Mouse (Mus musculus) embryonic facial prominence, embryonic 15.5 days (tissue): ENCODE data around the gene Kitl. TPM values are rescaled to one million over a fixed set of nuclear protein-coding genes. Genes with fewer than 3 reads are reported as not detected.

Experiments
- ATAC-seq: fragments of 200-750 bp; cut with Nextera tagmentation; 2 replicates; pipeline ENCODE4 v1.8.0; 2017; ENCODE audit warnings: low read depth, moderate TSS enrichment; ENCODE audit not compliant: insufficient number of reproducible peaks, low FRiP score, low TSS enrichment
- H3K27ac ChIP-seq: fragments of 300-500 bp; sonication (generic); replicated peaks from 2 replicates; pipeline ENCODE4 v1.5.1; 2015; ENCODE audit warnings: mild to moderate bottlenecking, inconsistent platforms
- H3K27me3 ChIP-seq: fragments of 300-500 bp; sonication (generic); 2 replicates; pipeline ENCODE4 v1.6.1; 2015; ENCODE audit warnings: inconsistent platforms
- H3K36me3 ChIP-seq: fragments of 300-500 bp; sonication (generic); 2 replicates; pipeline ENCODE4 v1.6.1; 2015; ENCODE audit warnings: mild to moderate bottlenecking, inconsistent platforms
- H3K4me1 ChIP-seq: fragments of 300-500 bp; sonication (generic); 2 replicates; pipeline ENCODE4 v1.6.1; 2015; ENCODE audit warnings: inconsistent platforms
- H3K4me2 ChIP-seq: fragments of 300-500 bp; sonication (generic); replicated peaks from 2 replicates; pipeline ENCODE4 v1.6.1; 2015; ENCODE audit warnings: mild to moderate bottlenecking, inconsistent platforms
- H3K4me3 ChIP-seq: fragments of 300-500 bp; sonication (generic); replicated peaks from 2 replicates; pipeline ENCODE4 v1.5.1; 2015; ENCODE audit warnings: mild to moderate bottlenecking, inconsistent platforms
- H3K9ac ChIP-seq: fragments of 300-500 bp; sonication (generic); 2 replicates; pipeline ENCODE4 v1.6.1; 2015; ENCODE audit warnings: inconsistent platforms
- H3K9me3 ChIP-seq: fragments of 300-500 bp; sonication (generic); replicated peaks from 2 replicates; pipeline ENCODE4 v1.6.1; 2016; ENCODE audit warnings: inconsistent platforms
- WGBS: fragments of 180-500 bp; shearing (Covaris S2); methylation state at CpG from one replicate; pipeline ENCODE4 v1.1.7; 2015; 5-methylcytosine and 5-hydroxymethylcytosine counted together
- polyA plus RNA-seq: library from polyadenylated mRNA; unstranded; fragments of >200 nt; fragmentation: Nextera tagmentation; extraction: Ambion mirVana; gene quantifications from 2 replicates; pipeline ENCODE4 v1.2.1, GENCODE M21; 2015

Kitl gene
- polyA plus RNA-seq, 1 experiment from 2014 or later = 23.2 TPM

GRCm38 (mm10) chr10:100055082-100055481 is 39.7 kb downstream of the Kitl start:
- Histone ChIP-seq H3K4me3 (no peak overlapping the region), H3K9ac (no peak overlapping the region), H3K9me3 (no peaks in the 10 kb centered on the region), H3K4me2 (no peak overlapping the region), H3K27me3 (no peaks in the 10 kb centered on the region), H3K4me1 (peaks cover 14% of the 10 kb centered on the region; the same call in 1 of the 2 replicates), H3K27ac (no peak overlapping the region), H3K36me3 (no peaks in the 10 kb centered on the region)
- no peak for ATAC-seq
- WGBS = 89% methylated on average over 2 of the region's 2 CpGs

GRCm38 (mm10) chr10:100057106-100057623 is 41.7 kb downstream of the Kitl start:
- Histone ChIP-seq H3K9me3 (no peaks in the 10 kb centered on the region), H3K36me3 (no peaks in the 10 kb centered on the region), H3K9ac (no peak overlapping the region), H3K4me1 (0 out of 2 replicates have a peak, but pooled peaks cover 10% of the 10 kb centered on the region), H3K4me2 (no peak overlapping the region), H3K27ac (no peak overlapping the region), H3K4me3 (no peak overlapping the region), H3K27me3 (no peaks in the 10 kb centered on the region)
- WGBS = 48% methylated on average over 1 of the region's 1 CpGs
- no peak for ATAC-seq

- H3K9me3 ChIP-seq = no peaks in the 10 kb centered on the region
- no peaks in the 10 kb centered on the region for H3K36me3 ChIP-seq
- WGBS = 84% methylated on average over 4 of the region's 4 CpGs
- no peak overlapping the region for H3K4me2 ChIP-seq
- H3K9ac ChIP-seq = no peak overlapping the region
- no peak for ATAC-seq
- H3K27ac ChIP-seq = no peak overlapping the region
- H3K27me3 ChIP-seq = no peaks in the 10 kb centered on the region
- 0 out of 2 replicates have a peak, but pooled peaks cover 4% of the 10 kb centered on the region for H3K4me1 ChIP-seq
- H3K4me3 ChIP-seq = no peak overlapping the region
Observed at GRCm38 (mm10) chr10:100059356-100059755, 43.9 kb downstream of the Kitl start.

GRCm38 (mm10) chr10:100065529-100066301 is 50.3 kb downstream of the Kitl start:
- Histone ChIP-seq H3K27me3 (no peaks in the 10 kb centered on the region), H3K27ac (no peak overlapping the region), H3K9me3 (no peaks in the 10 kb centered on the region), H3K9ac (no peak overlapping the region), H3K4me2 (no peak overlapping the region), H3K36me3 (no peaks in the 10 kb centered on the region), H3K4me3 (no peak overlapping the region), H3K4me1 (peaks cover 5% of the 10 kb centered on the region; the same call in 1 of the 2 replicates)
- ATAC-seq = no peak
- 46% methylated on average over 12 of the region's 12 CpGs for WGBS

GRCm38 (mm10) chr10:100066374-100066773 is 50.9 kb downstream of the Kitl start:
- 59% methylated on average over 7 of the region's 7 CpGs for WGBS
- Histone ChIP-seq H3K4me3 (no peak overlapping the region), H3K4me1 (peaks cover 5% of the 10 kb centered on the region; the same call in 1 of the 2 replicates), H3K9me3 (no peaks in the 10 kb centered on the region), H3K36me3 (no peaks in the 10 kb centered on the region), H3K4me2 (no peak overlapping the region), H3K27ac (no peak overlapping the region), H3K9ac (no peak overlapping the region), H3K27me3 (no peaks in the 10 kb centered on the region)
- no peak for ATAC-seq

- no peaks in the 10 kb centered on the region for H3K9me3 ChIP-seq
Observed at GRCm38 (mm10) chr10:100072641-100073040, 57.2 kb downstream of the Kitl start.

GRCm38 (mm10) chr10:100073092-100073491 is 57.7 kb downstream of the Kitl start:
- ATAC-seq = no peak
- no peaks in the 10 kb centered on the region for H3K4me1 ChIP-seq

More at GRCm38 (mm10) chr10:100072641-100073040, 57.2 kb downstream of the Kitl start:
- Histone ChIP-seq H3K27me3 (no peaks in the 10 kb centered on the region), H3K4me2 (no peak overlapping the region), H3K4me3 (no peak overlapping the region), H3K36me3 (no peaks in the 10 kb centered on the region), H3K27ac (no peak overlapping the region), H3K9ac (no peak overlapping the region), H3K4me1 (no peaks in the 10 kb centered on the region)
- WGBS = 54% methylated on average over 1 of the region's 1 CpGs
- ATAC-seq = no peak

GRCm38 (mm10) chr10:100101115-100101514 is 85.7 kb downstream of the Kitl start:
- H3K9me3 ChIP-seq = no peaks in the 10 kb centered on the region
- no peak overlapping the region for H3K27ac ChIP-seq
- H3K4me3 ChIP-seq = no peak overlapping the region
- no peaks in the 10 kb centered on the region for H3K36me3 ChIP-seq
- no peaks in the 10 kb centered on the region for H3K27me3 ChIP-seq
- no peak overlapping the region for H3K4me2 ChIP-seq
- no peaks in the 10 kb centered on the region for H3K4me1 ChIP-seq
- no peak overlapping the region for H3K9ac ChIP-seq
- ATAC-seq = no peak
- 65% methylated on average over 3 of the region's 3 CpGs for WGBS

More at GRCm38 (mm10) chr10:100073092-100073491, 57.7 kb downstream of the Kitl start:
- no peak overlapping the region for H3K4me2 ChIP-seq
- H3K36me3 ChIP-seq = no peaks in the 10 kb centered on the region
- no peaks in the 10 kb centered on the region for H3K27me3 ChIP-seq
- no peaks in the 10 kb centered on the region for H3K9me3 ChIP-seq
- no peak overlapping the region for H3K9ac ChIP-seq
- H3K27ac ChIP-seq = no peak overlapping the region
- no peak overlapping the region for H3K4me3 ChIP-seq

- no peak for ATAC-seq
- H3K4me2 ChIP-seq = no peak overlapping the region
- H3K4me3 ChIP-seq = no peak overlapping the region
- no peak overlapping the region for H3K27ac ChIP-seq
- WGBS = 34% methylated on average over 7 of the region's 7 CpGs
- no peaks in the 10 kb centered on the region for H3K27me3 ChIP-seq
- H3K9me3 ChIP-seq = no peaks in the 10 kb centered on the region
- 0 out of 2 replicates have a peak, but pooled peaks cover 4% of the 10 kb centered on the region for H3K4me1 ChIP-seq
- H3K36me3 ChIP-seq = no peaks in the 10 kb centered on the region
- H3K9ac ChIP-seq = no peak overlapping the region
Observed at GRCm38 (mm10) chr10:100111209-100111608, 95.8 kb downstream of the Kitl start.

- no peak for ATAC-seq
- 79% methylated on average over 2 of the region's 2 CpGs for WGBS
- H3K9me3 ChIP-seq = no peaks in the 10 kb centered on the region
Observed at GRCm38 (mm10) chr10:100115570-100115969, 100.1 kb downstream of the Kitl start.

GRCm38 (mm10) chr10:100124452-100124851 is 109.0 kb downstream of the Kitl start:
- no peaks in the 10 kb centered on the region for H3K27me3 ChIP-seq
- H3K9ac ChIP-seq = no peak overlapping the region
- ATAC-seq = no peak
- no peaks in the 10 kb centered on the region for H3K4me1 ChIP-seq
- WGBS = 74% methylated on average over 5 of the region's 5 CpGs
- no peaks in the 10 kb centered on the region for H3K9me3 ChIP-seq
- no peak overlapping the region for H3K4me2 ChIP-seq
- no peaks in the 10 kb centered on the region for H3K36me3 ChIP-seq
- no peak overlapping the region for H3K4me3 ChIP-seq
- no peak overlapping the region for H3K27ac ChIP-seq

More at GRCm38 (mm10) chr10:100115570-100115969, 100.1 kb downstream of the Kitl start:
- Histone ChIP-seq H3K27me3 (no peaks in the 10 kb centered on the region), H3K27ac (no peak overlapping the region), H3K4me3 (no peak overlapping the region), H3K9ac (no peak overlapping the region), H3K4me1 (0 out of 2 replicates have a peak, but pooled peaks cover 4% of the 10 kb centered on the region), H3K36me3 (no peaks in the 10 kb centered on the region), H3K4me2 (no peak overlapping the region)
